Mouse (Mus musculus): ENCODE results near the gene Eif2b3. TPM values are rescaled to one million over a fixed set of nuclear protein-coding genes. Genes with fewer than 3 reads are reported as not detected.

Eif2b3 gene
- polyA plus RNA-seq, 1 experiment from 2014 or later: 45.7 TPM

- no peaks in the 10 kb centered on the region for H3K27me3 ChIP-seq (ENCODE audit: control insufficient read depth, insufficient read depth, low read length)
- 65% methylated on average over 1 of the region's 1 CpGs for WGBS
- no peak overlapping the region for H3K9ac ChIP-seq (ENCODE audit: low read length)
- H3K36me3 ChIP-seq (ENCODE audit: control insufficient read depth, insufficient read depth, low read length): no peaks in the 10 kb centered on the region
- no peaks in the 10 kb centered on the region; the same call in 1 of the 2 replicates for H3K4me1 ChIP-seq (replicated peaks; ENCODE audit: control insufficient read depth, insufficient read depth, low read length)
- no peak overlapping the region for H3K4me2 ChIP-seq (ENCODE audit: low read depth, low read length, severe bottlenecking)
- DNase-seq (ENCODE audit: low spot score) (no peak), ATAC-seq (replicated peaks; ENCODE audit: low FRiP score) (no peak)
- H3K9me3 ChIP-seq (ENCODE audit: control insufficient read depth, low read length): no peaks in the 10 kb centered on the region
- H3K4me3 ChIP-seq (ENCODE audit: low read depth, low read length): no peak overlapping the region
- H3K27ac ChIP-seq (ENCODE audit: low read depth, low read length): peak overlapping the region; percentile 41; the same call in 1 of the 2 replicates
Observed at GRCm38 (mm10) chr4:117040791-117041190, 21.6 kb downstream of the Eif2b3 start.

DNA sequence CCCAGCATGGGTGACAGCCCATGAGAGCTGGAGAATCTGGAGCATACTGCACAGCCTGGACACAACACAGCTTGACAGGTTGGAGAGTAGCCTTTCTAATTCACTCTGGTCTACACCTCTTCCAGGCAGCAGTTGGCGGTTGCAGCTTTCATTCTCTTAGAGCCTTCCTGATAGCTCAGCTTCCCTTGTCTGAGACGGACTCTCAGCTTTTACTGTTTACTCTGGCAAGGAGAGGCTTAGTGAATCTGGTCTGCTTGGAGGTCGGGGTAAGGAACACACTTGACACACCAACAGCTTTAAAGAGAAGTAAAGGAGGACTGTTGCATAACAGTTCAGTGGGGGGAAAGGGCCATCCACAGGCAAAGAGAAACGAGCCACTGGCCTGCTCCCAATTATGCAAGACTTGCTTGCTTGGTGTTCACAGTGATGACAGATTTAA is 22.1 kb downstream of the Eif2b3 start:
- WGBS: 67% methylated on average over 4 of the region's 4 CpGs
- no peak for ATAC-seq (replicated peaks; ENCODE audit: low FRiP score)
- DNase-seq (ENCODE audit: low spot score): no peak

GRCm38 (mm10) chr4:117048836-117049235 is 29.6 kb downstream of the Eif2b3 start:
- Histone ChIP-seq H3K4me2 (ENCODE audit: low read depth, low read length, severe bottlenecking) (no peak overlapping the region), H3K27ac (ENCODE audit: low read depth, low read length) (no peak overlapping the region), H3K9ac (ENCODE audit: low read length) (no peak overlapping the region), H3K36me3 (ENCODE audit: control insufficient read depth, insufficient read depth, low read length) (no peaks in the 10 kb centered on the region), H3K27me3 (ENCODE audit: control insufficient read depth, insufficient read depth, low read length) (no peaks in the 10 kb centered on the region), H3K4me1 (replicated peaks; ENCODE audit: control insufficient read depth, insufficient read depth, low read length) (no peaks in the 10 kb centered on the region), H3K4me3 (ENCODE audit: low read depth, low read length) (no peak overlapping the region), H3K9me3 (ENCODE audit: control insufficient read depth, low read length) (no peaks in the 10 kb centered on the region)
- ATAC-seq (replicated peaks; ENCODE audit: low FRiP score): no peak
- WGBS: 90% methylated on average over 3 of the region's 3 CpGs
- DNase-seq (ENCODE audit: low spot score): no peak

More for the DNA sequence above, 22.1 kb downstream of the Eif2b3 start:
- Histone ChIP-seq H3K4me1 (replicated peaks; ENCODE audit: control insufficient read depth, insufficient read depth, low read length) (no peaks in the 10 kb centered on the region; the same call in 1 of the 2 replicates), H3K27me3 (ENCODE audit: control insufficient read depth, insufficient read depth, low read length) (no peaks in the 10 kb centered on the region), H3K9ac (ENCODE audit: low read length) (no peak overlapping the region), H3K4me3 (ENCODE audit: low read depth, low read length) (no peak overlapping the region), H3K36me3 (ENCODE audit: control insufficient read depth, insufficient read depth, low read length) (no peaks in the 10 kb centered on the region), H3K27ac (ENCODE audit: low read depth, low read length) (peak overlapping the region; percentile 39; the same call in 1 of the 2 replicates), H3K4me2 (ENCODE audit: low read depth, low read length, severe bottlenecking) (no peak overlapping the region), H3K9me3 (ENCODE audit: control insufficient read depth, low read length) (no peaks in the 10 kb centered on the region)

DNA sequence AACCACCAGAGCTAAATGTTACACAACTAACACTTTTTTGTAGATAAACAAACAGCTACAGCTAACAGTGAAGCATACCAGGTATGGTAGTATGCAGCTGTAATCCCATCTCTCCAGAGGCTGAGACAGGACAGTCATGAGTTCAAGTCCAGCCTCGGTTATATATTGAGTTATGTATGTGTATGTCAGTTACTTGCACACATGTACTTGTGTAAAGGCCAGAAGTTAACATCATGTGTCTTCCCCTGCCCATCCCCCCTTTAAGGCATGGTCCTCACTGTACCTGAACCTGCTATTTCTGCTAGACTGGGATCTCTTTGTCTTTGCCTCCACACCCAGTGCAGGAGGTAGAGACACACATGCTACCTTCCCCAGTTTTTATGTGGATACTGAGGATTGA is 30.3 kb downstream of the Eif2b3 start:
- ATAC-seq (replicated peaks; ENCODE audit: low FRiP score) (no peak), DNase-seq (ENCODE audit: low spot score) (no peak)
- WGBS: 93% methylated on average over 1 of the region's 1 CpGs
- H3K9me3 ChIP-seq (ENCODE audit: control insufficient read depth, low read length): no peaks in the 10 kb centered on the region
- no peak overlapping the region for H3K9ac ChIP-seq (ENCODE audit: low read length)
- H3K4me2 ChIP-seq (ENCODE audit: low read depth, low read length, severe bottlenecking): no peak overlapping the region
- no peaks in the 10 kb centered on the region for H3K36me3 ChIP-seq (ENCODE audit: control insufficient read depth, insufficient read depth, low read length)
- no peak overlapping the region for H3K4me3 ChIP-seq (ENCODE audit: low read depth, low read length)
- no peaks in the 10 kb centered on the region for H3K4me1 ChIP-seq (replicated peaks; ENCODE audit: control insufficient read depth, insufficient read depth, low read length)
- no peak overlapping the region for H3K27ac ChIP-seq (ENCODE audit: low read depth, low read length)
- H3K27me3 ChIP-seq (ENCODE audit: control insufficient read depth, insufficient read depth, low read length): no peaks in the 10 kb centered on the region

DNA sequence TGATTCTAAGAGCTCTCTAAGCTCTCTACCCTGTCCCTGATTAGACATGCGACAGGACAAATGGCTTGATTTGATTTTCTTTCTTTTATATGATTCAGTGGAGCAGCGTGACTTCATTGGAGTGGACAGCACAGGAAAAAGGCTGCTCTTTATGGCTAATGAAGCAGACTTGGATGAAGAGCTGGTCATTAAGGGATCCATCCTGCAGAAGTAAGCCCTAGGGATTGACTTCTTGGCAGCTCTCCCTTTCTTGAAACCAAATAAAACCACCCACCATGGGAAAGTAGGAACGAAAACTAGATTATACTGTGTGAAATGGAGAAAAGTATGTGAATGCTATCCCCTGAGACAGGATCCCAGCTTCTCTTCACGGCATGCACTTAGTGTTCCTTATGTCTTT is 33.4 kb downstream of the Eif2b3 start:
- Histone ChIP-seq H3K27ac (ENCODE audit: low read depth, low read length) (no peak overlapping the region), H3K27me3 (ENCODE audit: control insufficient read depth, insufficient read depth, low read length) (no peaks in the 10 kb centered on the region), H3K9ac (ENCODE audit: low read length) (no peak overlapping the region), H3K4me2 (ENCODE audit: low read depth, low read length, severe bottlenecking) (no peak overlapping the region), H3K4me1 (replicated peaks; ENCODE audit: control insufficient read depth, insufficient read depth, low read length) (no peaks in the 10 kb centered on the region), H3K36me3 (ENCODE audit: control insufficient read depth, insufficient read depth, low read length) (no peaks in the 10 kb centered on the region), H3K4me3 (ENCODE audit: low read depth, low read length) (no peak overlapping the region), H3K9me3 (ENCODE audit: control insufficient read depth, low read length) (no peaks in the 10 kb centered on the region)
- ATAC-seq (replicated peaks; ENCODE audit: low FRiP score): no peak
- 84% methylated on average over 4 of the region's 4 CpGs for WGBS
- no peak for DNase-seq (ENCODE audit: low spot score)

DNA sequence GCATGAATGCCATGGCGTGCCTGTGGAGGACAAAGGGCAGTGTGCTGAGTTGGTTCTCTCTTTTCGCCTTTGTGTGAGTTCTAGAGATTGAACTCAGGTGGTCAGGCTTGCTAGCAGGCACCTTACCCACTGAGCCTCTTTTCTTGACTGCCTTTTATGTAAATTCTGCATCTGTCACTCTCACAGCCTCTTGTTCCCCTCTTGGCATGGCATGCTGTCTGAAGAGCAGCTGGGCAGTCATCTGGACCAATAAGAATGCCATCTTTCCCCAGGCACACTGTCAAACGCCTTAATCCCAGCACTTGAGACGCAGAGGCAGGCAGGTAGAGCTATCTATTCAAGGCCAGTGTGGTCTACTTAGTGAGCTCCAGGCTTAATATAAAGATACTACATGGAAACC is 34.8 kb downstream of the Eif2b3 start:
- H3K4me3 ChIP-seq (ENCODE audit: low read depth, low read length): no peak overlapping the region
- H3K36me3 ChIP-seq (ENCODE audit: control insufficient read depth, insufficient read depth, low read length): no peaks in the 10 kb centered on the region
- no peaks in the 10 kb centered on the region for H3K27me3 ChIP-seq (ENCODE audit: control insufficient read depth, insufficient read depth, low read length)
- no peaks in the 10 kb centered on the region for H3K4me1 ChIP-seq (replicated peaks; ENCODE audit: control insufficient read depth, insufficient read depth, low read length)
- no peak for ATAC-seq (replicated peaks; ENCODE audit: low FRiP score)
- no peaks in the 10 kb centered on the region for H3K9me3 ChIP-seq (ENCODE audit: control insufficient read depth, low read length)
- 84% methylated on average over 4 of the region's 4 CpGs for WGBS
- H3K27ac ChIP-seq (ENCODE audit: low read depth, low read length): no peak overlapping the region
- no peak overlapping the region for H3K9ac ChIP-seq (ENCODE audit: low read length)
- DNase-seq (ENCODE audit: low spot score): no peak
- H3K4me2 ChIP-seq (ENCODE audit: low read depth, low read length, severe bottlenecking): no peak overlapping the region

DNA sequence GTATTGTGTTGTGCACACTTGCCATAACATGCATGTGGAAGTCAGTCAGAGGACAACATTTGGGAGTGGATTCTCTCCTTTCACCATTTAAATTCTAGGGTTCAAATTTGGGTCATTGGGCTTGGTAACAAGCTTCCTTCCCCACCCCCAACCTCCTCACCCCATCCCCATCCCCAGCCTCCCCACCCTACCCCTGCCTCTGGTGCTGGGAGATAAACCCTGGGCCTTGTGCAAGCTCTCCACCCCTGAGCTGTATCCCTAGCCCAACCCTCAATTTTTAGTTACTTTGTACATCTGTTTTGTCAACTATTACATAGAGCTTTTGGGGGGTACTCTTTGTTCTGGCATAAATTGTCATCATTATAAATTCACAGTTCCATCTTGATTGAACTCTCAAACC is 36.9 kb downstream of the Eif2b3 start:
- H3K9ac ChIP-seq (ENCODE audit: low read length): no peak overlapping the region
- H3K27ac ChIP-seq (ENCODE audit: low read depth, low read length): peak overlapping the region; percentile 37; the same call in 1 of the 2 replicates
- H3K4me1 ChIP-seq (replicated peaks; ENCODE audit: control insufficient read depth, insufficient read depth, low read length): no peaks in the 10 kb centered on the region
- H3K27me3 ChIP-seq (ENCODE audit: control insufficient read depth, insufficient read depth, low read length): no peaks in the 10 kb centered on the region
- H3K4me3 ChIP-seq (ENCODE audit: low read depth, low read length): no peak overlapping the region
- H3K9me3 ChIP-seq (ENCODE audit: control insufficient read depth, low read length): no peaks in the 10 kb centered on the region
- DNase-seq (ENCODE audit: low spot score) (no peak), ATAC-seq (replicated peaks; ENCODE audit: low FRiP score) (no peak)
- no peaks in the 10 kb centered on the region for H3K36me3 ChIP-seq (ENCODE audit: control insufficient read depth, insufficient read depth, low read length)
- no peak overlapping the region for H3K4me2 ChIP-seq (ENCODE audit: low read depth, low read length, severe bottlenecking)

DNA sequence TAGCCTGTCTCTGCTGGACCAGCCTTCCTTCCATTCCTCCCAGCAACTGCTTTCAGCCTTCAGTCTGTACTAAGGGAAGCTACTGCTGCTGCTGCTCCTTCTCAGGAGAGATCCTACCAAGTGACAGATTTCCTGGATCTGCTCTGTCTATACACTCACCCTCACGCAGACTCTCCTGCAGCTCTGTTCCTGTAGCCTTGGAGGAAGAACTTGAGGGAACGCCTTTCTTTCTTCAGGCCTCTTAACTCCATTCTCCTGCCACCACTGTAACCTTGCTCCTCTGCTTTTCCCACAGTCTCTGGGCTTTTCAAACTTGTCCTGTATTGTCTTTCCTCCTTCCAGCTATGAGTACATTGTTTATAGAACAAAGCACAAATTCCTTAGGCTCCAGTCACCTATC is 37.3 kb downstream of the Eif2b3 start:
- no peaks in the 10 kb centered on the region for H3K27me3 ChIP-seq (ENCODE audit: control insufficient read depth, insufficient read depth, low read length)
- H3K4me1 ChIP-seq (replicated peaks; ENCODE audit: control insufficient read depth, insufficient read depth, low read length): no peaks in the 10 kb centered on the region
- no peak overlapping the region for H3K9ac ChIP-seq (ENCODE audit: low read length)
- H3K36me3 ChIP-seq (ENCODE audit: control insufficient read depth, insufficient read depth, low read length): no peaks in the 10 kb centered on the region
- DNase-seq (ENCODE audit: low spot score): no peak
- H3K27ac ChIP-seq (ENCODE audit: low read depth, low read length): peak overlapping the region; percentile 37; the same call in 1 of the 2 replicates
- H3K4me2 ChIP-seq (ENCODE audit: low read depth, low read length, severe bottlenecking): no peak overlapping the region
- no peak for ATAC-seq (replicated peaks; ENCODE audit: low FRiP score)
- H3K9me3 ChIP-seq (ENCODE audit: control insufficient read depth, low read length): no peaks in the 10 kb centered on the region
- WGBS: 81% methylated on average over 2 of the region's 2 CpGs
- H3K4me3 ChIP-seq (ENCODE audit: low read depth, low read length): no peak overlapping the region

DNA sequence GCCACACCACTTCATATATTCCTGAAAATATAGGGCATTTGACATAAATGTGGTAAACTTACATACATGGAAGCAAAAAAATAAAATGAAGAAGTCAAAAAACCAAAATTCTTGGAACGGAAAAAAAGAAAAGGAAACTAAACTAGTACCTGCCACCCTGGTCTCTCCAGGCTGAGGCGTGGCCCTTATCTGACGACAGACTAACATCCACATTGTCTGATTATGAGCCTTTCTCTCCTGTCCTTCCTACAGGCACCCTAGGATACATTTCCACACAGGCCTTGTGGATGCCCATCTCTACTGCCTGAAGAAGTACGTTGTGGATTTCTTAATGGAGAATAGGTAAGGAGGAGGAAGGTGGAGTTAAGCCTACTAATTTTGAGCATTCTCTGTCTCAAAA is 39.3 kb downstream of the Eif2b3 start:
- Histone ChIP-seq H3K27ac (ENCODE audit: low read depth, low read length) (no peak overlapping the region), H3K36me3 (ENCODE audit: control insufficient read depth, insufficient read depth, low read length) (no peaks in the 10 kb centered on the region), H3K4me3 (ENCODE audit: low read depth, low read length) (no peak overlapping the region), H3K9ac (ENCODE audit: low read length) (no peak overlapping the region), H3K4me1 (replicated peaks; ENCODE audit: control insufficient read depth, insufficient read depth, low read length) (peaks cover 2% of the 10 kb centered on the region; the same call in 1 of the 2 replicates), H3K4me2 (ENCODE audit: low read depth, low read length, severe bottlenecking) (no peak overlapping the region), H3K27me3 (ENCODE audit: control insufficient read depth, insufficient read depth, low read length) (no peaks in the 10 kb centered on the region), H3K9me3 (ENCODE audit: control insufficient read depth, low read length) (no peaks in the 10 kb centered on the region)
- ATAC-seq (replicated peaks; ENCODE audit: low FRiP score) (no peak), DNase-seq (ENCODE audit: low spot score) (no peak)
- WGBS: 89% methylated on average over 4 of the region's 4 CpGs
